Mouse (Mus musculus) embryonic facial prominence, embryonic 10.5 days (tissue): ENCODE data around the gene Icosl. TPM values are rescaled to one million over a fixed set of nuclear protein-coding genes. Genes with fewer than 3 reads are reported as not detected.
A peak's percentile ranks its signal among the peaks of the same experiment; 100 is the strongest.

ENCODE experiments used
- DNase-seq: peaks from one replicate; pipeline ENCODE4 v3.0.0-alpha.2; 2017; ENCODE audit warnings: low spot score
- H3K27ac ChIP-seq: fragments of 300-500 bp; sonication (generic); replicated peaks from 2 replicates; pipeline ENCODE4 v1.5.1; 2016; ENCODE audit warnings: mild to moderate bottlenecking
- H3K27me3 ChIP-seq: fragments of 300-500 bp; sonication (generic); replicated peaks from 2 replicates; pipeline ENCODE4 v1.6.1; 2016; ENCODE audit warnings: low read depth, mild to moderate bottlenecking; ENCODE audit not compliant: poor library complexity, severe bottlenecking
- H3K36me3 ChIP-seq: fragments of 300-500 bp; sonication (generic); replicated peaks from 2 replicates; pipeline ENCODE4 v1.6.1; 2016; ENCODE audit warnings: mild to moderate bottlenecking, moderate library complexity
- H3K4me1 ChIP-seq: fragments of 300-500 bp; sonication (generic); 2 replicates; pipeline ENCODE4 v1.6.1; 2016
- H3K4me3 ChIP-seq: fragments of 300-500 bp; sonication (generic); 2 replicates; pipeline ENCODE4 v1.5.1; 2016; ENCODE audit warnings: mild to moderate bottlenecking, moderate library complexity
- H3K9me3 ChIP-seq: fragments of 300-500 bp; sonication (generic); 2 replicates; pipeline ENCODE4 v1.6.1; 2016; ENCODE audit warnings: mild to moderate bottlenecking
- WGBS: fragments of 180-500 bp; shearing (Covaris S2); methylation state at CpG from one replicate; pipeline ENCODE4 v1.1.7; 2016; 5-methylcytosine and 5-hydroxymethylcytosine counted together
- polyA plus RNA-seq: library from polyadenylated mRNA; unstranded; fragments of >200 nt; fragmentation: Nextera tagmentation; extraction: Ambion mirVana; gene quantifications from 2 replicates; pipeline ENCODE4 v1.2.1, GENCODE M21; 2016

Icosl gene
- polyA plus RNA-seq, 1 experiment from 2014 or later = 2.8 TPM

GRCm38 (mm10) chr10:78046388-78046787, 22.7 kb upstream of the Icosl start:
- DNase-seq = no peak
- 83% methylated on average over 4 of the region's 4 CpGs for WGBS
- Histone ChIP-seq H3K27ac (no peak overlapping the region), H3K4me1 (peaks cover 24% of the 10 kb centered on the region), H3K27me3 (peaks cover 33% of the 10 kb centered on the region), H3K9me3 (no peaks in the 10 kb centered on the region), H3K36me3 (no peaks in the 10 kb centered on the region), H3K4me3 (no peak overlapping the region)

- DNase-seq = no peak
- no peak overlapping the region for H3K27ac ChIP-seq
- WGBS = 81% methylated on average over 10 of the region's 10 CpGs
- no peaks in the 10 kb centered on the region for H3K9me3 ChIP-seq
- H3K4me3 ChIP-seq = no peak overlapping the region
- peaks cover 7% of the 10 kb centered on the region for H3K4me1 ChIP-seq
- H3K36me3 ChIP-seq = no peaks in the 10 kb centered on the region
- peaks cover 19% of the 10 kb centered on the region; the same call in 1 of the 2 replicates for H3K27me3 ChIP-seq
These were observed 20.9 kb upstream of the Icosl start for GRCm38 (mm10) chr10:78048061-78048730.

- DNase-seq = no peak
- H3K27ac ChIP-seq = no peak overlapping the region
- 58% methylated on average over 11 of the region's 11 CpGs for WGBS
These were observed 19.5 kb upstream of the Icosl start for GRCm38 (mm10) chr10:78049519-78050035.

GRCm38 (mm10) chr10:78054633-78055565, 14.2 kb upstream of the Icosl start:
- no peaks in the 10 kb centered on the region for H3K27me3 ChIP-seq
- WGBS = 72% methylated on average over 19 of the region's 19 CpGs
- no peak for DNase-seq

More at GRCm38 (mm10) chr10:78049519-78050035, 19.5 kb upstream of the Icosl start:
- Histone ChIP-seq H3K4me1 (no peaks in the 10 kb centered on the region), H3K36me3 (no peaks in the 10 kb centered on the region), H3K27me3 (0 out of 2 replicates have a peak, but pooled peaks cover 5% of the 10 kb centered on the region), H3K9me3 (no peaks in the 10 kb centered on the region), H3K4me3 (no peak overlapping the region)

GRCm38 (mm10) chr10:78057056-78057455, 12.0 kb upstream of the Icosl start:
- H3K27ac ChIP-seq = no peak overlapping the region
- H3K27me3 ChIP-seq = no peaks in the 10 kb centered on the region
- H3K36me3 ChIP-seq = no peaks in the 10 kb centered on the region
- peaks cover 8% of the 10 kb centered on the region for H3K4me1 ChIP-seq
- H3K9me3 ChIP-seq = no peaks in the 10 kb centered on the region
- no peak overlapping the region for H3K4me3 ChIP-seq
- no peak for DNase-seq
- WGBS = 89% methylated on average over 8 of the region's 8 CpGs

More at GRCm38 (mm10) chr10:78054633-78055565, 14.2 kb upstream of the Icosl start:
- no peak overlapping the region for H3K4me3 ChIP-seq
- H3K4me1 ChIP-seq = peaks cover 8% of the 10 kb centered on the region
- no peaks in the 10 kb centered on the region for H3K36me3 ChIP-seq
- H3K9me3 ChIP-seq = no peaks in the 10 kb centered on the region
- no peak overlapping the region for H3K27ac ChIP-seq

- DNase-seq = no peak
- no peak overlapping the region for H3K4me3 ChIP-seq
- WGBS = 89% methylated on average over 9 of the region's 9 CpGs
These were observed 6.0 kb upstream of the Icosl start for GRCm38 (mm10) chr10:78063122-78063521.

GRCm38 (mm10) chr10:78067226-78067625, 1.9 kb upstream of the Icosl start:
- Histone ChIP-seq H3K4me3 (no peak overlapping the region), H3K36me3 (no peaks in the 10 kb centered on the region), H3K27ac (no peak overlapping the region), H3K27me3 (peaks cover 48% of the 10 kb centered on the region), H3K4me1 (peaks cover 22% of the 10 kb centered on the region), H3K9me3 (no peaks in the 10 kb centered on the region)
- peak; percentile 39 for DNase-seq
- WGBS = 43% methylated on average over 4 of the region's 4 CpGs

More at GRCm38 (mm10) chr10:78063122-78063521, 6.0 kb upstream of the Icosl start:
- Histone ChIP-seq H3K27me3 (peaks cover 14% of the 10 kb centered on the region), H3K27ac (no peak overlapping the region), H3K4me1 (peaks cover 3% of the 10 kb centered on the region; the same call in 1 of the 2 replicates), H3K36me3 (no peaks in the 10 kb centered on the region), H3K9me3 (no peaks in the 10 kb centered on the region)

- H3K4me1 ChIP-seq = peaks cover 22% of the 10 kb centered on the region
- 29% methylated on average over 11 of the region's 11 CpGs for WGBS
- no peak overlapping the region; the same call in 1 of the 2 replicates for H3K27ac ChIP-seq
- H3K27me3 ChIP-seq = peaks cover 48% of the 10 kb centered on the region
- peak overlapping the region; percentile 70 for H3K4me3 ChIP-seq
- H3K36me3 ChIP-seq = no peaks in the 10 kb centered on the region
- DNase-seq = no peak
- no peaks in the 10 kb centered on the region for H3K9me3 ChIP-seq
These were observed 561 bp upstream of the Icosl start for GRCm38 (mm10) chr10:78068541-78068940.

- Histone ChIP-seq H3K27me3 (peaks cover 25% of the 10 kb centered on the region), H3K4me1 (peaks cover 10% of the 10 kb centered on the region), H3K4me3 (no peak overlapping the region), H3K36me3 (0 out of 2 replicates have a peak, but pooled peaks cover 3% of the 10 kb centered on the region), H3K9me3 (no peaks in the 10 kb centered on the region), H3K27ac (no peak overlapping the region)
- WGBS = 77% methylated on average over 4 of the region's 4 CpGs
- no peak for DNase-seq
These were observed 5.0 kb downstream of the Icosl start for GRCm38 (mm10) chr10:78074151-78074550.

- Histone ChIP-seq H3K27ac (no peak overlapping the region), H3K36me3 (0 out of 2 replicates have a peak, but pooled peaks cover 3% of the 10 kb centered on the region), H3K9me3 (no peaks in the 10 kb centered on the region), H3K4me1 (peaks cover 5% of the 10 kb centered on the region), H3K27me3 (peaks cover 21% of the 10 kb centered on the region), H3K4me3 (no peak overlapping the region)
- WGBS = 88% methylated on average over 11 of the region's 11 CpGs
- DNase-seq = no peak
These were observed 5.9 kb downstream of the Icosl start for GRCm38 (mm10) chr10:78074977-78075376.

GRCm38 (mm10) chr10:78077862-78078261, 8.8 kb downstream of the Icosl start:
- Histone ChIP-seq H3K27ac (no peak overlapping the region), H3K9me3 (no peaks in the 10 kb centered on the region), H3K4me3 (no peak overlapping the region), H3K27me3 (no peaks in the 10 kb centered on the region), H3K36me3 (0 out of 2 replicates have a peak, but pooled peaks cover 3% of the 10 kb centered on the region), H3K4me1 (peaks cover 7% of the 10 kb centered on the region)
- WGBS = 79% methylated on average over 9 of the region's 9 CpGs
- no peak for DNase-seq

- no peaks in the 10 kb centered on the region for H3K27me3 ChIP-seq
- H3K4me3 ChIP-seq = no peak overlapping the region
- no peaks in the 10 kb centered on the region for H3K9me3 ChIP-seq
- H3K36me3 ChIP-seq = 0 out of 2 replicates have a peak, but pooled peaks cover 3% of the 10 kb centered on the region
- DNase-seq = no peak
- H3K27ac ChIP-seq = no peak overlapping the region
- H3K4me1 ChIP-seq = peaks cover 7% of the 10 kb centered on the region
- WGBS = 81% methylated on average over 5 of the region's 5 CpGs
These were observed 9.2 kb downstream of the Icosl start for GRCm38 (mm10) chr10:78078276-78078675.
